Mouse (Mus musculus) hindbrain, embryonic 11.5 days (tissue): Measurements from ENCODE around the gene Abcg2. TPM values are rescaled to one million over a fixed set of nuclear protein-coding genes. Genes with fewer than 3 reads are reported as not detected.

ENCODE experiments used
- ATAC-seq: fragments of 200-750 bp; cut with Nextera tagmentation; 2 replicates; pipeline ENCODE4 v1.8.0; 2017; ENCODE audit warnings: mild to moderate bottlenecking, moderate TSS enrichment, moderate library complexity; ENCODE audit not compliant: low FRiP score
- DNase-seq: peaks from one replicate; pipeline ENCODE4 v3.0.0-alpha.2; 2015; ENCODE audit warnings: low spot score
- H3K27ac ChIP-seq: fragments of 300-500 bp; sonication (generic); 2 replicates; pipeline ENCODE4 v1.5.1; 2014; ENCODE audit warnings: mild to moderate bottlenecking, low read depth, low read length
- H3K27me3 ChIP-seq: fragments of 300-500 bp; sonication (generic); 2 replicates; pipeline ENCODE4 v1.6.1; 2014; ENCODE audit warnings: mild to moderate bottlenecking, low read length, moderate library complexity, mixed read lengths; ENCODE audit not compliant: control insufficient read depth, insufficient read depth
- H3K36me3 ChIP-seq: fragments of 300-500 bp; sonication (generic); 2 replicates; pipeline ENCODE4 v1.6.1; 2014; ENCODE audit warnings: mild to moderate bottlenecking, low read length, moderate library complexity, mixed read lengths; ENCODE audit not compliant: control insufficient read depth, insufficient read depth
- H3K4me1 ChIP-seq: fragments of 300-500 bp; sonication (generic); replicated peaks from 2 replicates; pipeline ENCODE4 v1.6.1; 2014; ENCODE audit warnings: low read length, mixed read lengths; ENCODE audit not compliant: control insufficient read depth, insufficient read depth
- H3K4me2 ChIP-seq: fragments of 300-500 bp; sonication (generic); replicated peaks from 2 replicates; pipeline ENCODE4 v1.6.1; 2014; ENCODE audit warnings: mild to moderate bottlenecking, low read depth, low read length
- H3K4me3 ChIP-seq: fragments of 300-500 bp; sonication (generic); 2 replicates; pipeline ENCODE4 v1.5.1; 2014; ENCODE audit warnings: low read depth, low read length
- H3K9ac ChIP-seq: fragments of 300-500 bp; sonication (generic); 2 replicates; pipeline ENCODE4 v1.6.1; 2014; ENCODE audit warnings: low read depth, low read length
- H3K9me3 ChIP-seq: fragments of 300-500 bp; sonication (generic); 2 replicates; pipeline ENCODE4 v1.6.1; 2016; ENCODE audit warnings: low read length; ENCODE audit not compliant: control insufficient read depth
- WGBS: fragments of 180-500 bp; shearing (Covaris S2); extraction: QIAGEN DNeasy Blood & Tissue Kit; methylation state at CpG from one replicate; pipeline ENCODE4 v1.1.7; 2014; 5-methylcytosine and 5-hydroxymethylcytosine counted together
- polyA plus RNA-seq: library from polyadenylated mRNA; unstranded; fragments of >200 nt; fragmentation: Nextera tagmentation; extraction: Ambion mirVana; gene quantifications from 2 replicates; pipeline ENCODE4 v1.2.1, GENCODE M21; 2014

Gene Abcg2
- polyA plus RNA-seq, 1 experiment from 2014 or later = 46.7 TPM

DNA sequence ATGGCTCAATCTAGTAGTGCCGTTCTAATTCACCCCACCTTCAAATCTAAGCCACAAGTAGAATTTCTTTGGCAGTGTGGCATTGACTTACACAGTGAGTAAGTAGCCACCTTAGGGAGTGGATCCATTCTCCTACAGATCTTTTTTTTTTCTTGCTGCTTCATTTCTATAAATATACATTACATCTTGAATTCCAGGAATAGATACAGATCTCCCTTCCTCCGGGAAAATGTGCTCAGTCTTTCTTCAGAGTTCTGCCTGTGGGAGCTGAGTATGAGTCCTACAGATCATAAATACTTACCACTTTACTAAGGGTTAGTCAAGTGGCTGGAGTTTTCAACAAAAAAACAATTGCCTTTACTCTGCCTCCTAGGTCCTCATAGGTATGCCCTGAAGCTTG lies 60.3 kb downstream of the Abcg2 start:
- H3K4me1 ChIP-seq = no peaks in the 10 kb centered on the region
- no peaks in the 10 kb centered on the region for H3K27me3 ChIP-seq
- no peaks in the 10 kb centered on the region for H3K9me3 ChIP-seq
- ATAC-seq = no peak
- no peak overlapping the region for H3K4me3 ChIP-seq
- H3K4me2 ChIP-seq = no peak overlapping the region
- H3K27ac ChIP-seq = no peak overlapping the region
- no peaks in the 10 kb centered on the region for H3K36me3 ChIP-seq
- WGBS = 73% methylated on average over 2 of the region's 2 CpGs
- H3K9ac ChIP-seq = no peak overlapping the region
- DNase-seq = no peak

DNA sequence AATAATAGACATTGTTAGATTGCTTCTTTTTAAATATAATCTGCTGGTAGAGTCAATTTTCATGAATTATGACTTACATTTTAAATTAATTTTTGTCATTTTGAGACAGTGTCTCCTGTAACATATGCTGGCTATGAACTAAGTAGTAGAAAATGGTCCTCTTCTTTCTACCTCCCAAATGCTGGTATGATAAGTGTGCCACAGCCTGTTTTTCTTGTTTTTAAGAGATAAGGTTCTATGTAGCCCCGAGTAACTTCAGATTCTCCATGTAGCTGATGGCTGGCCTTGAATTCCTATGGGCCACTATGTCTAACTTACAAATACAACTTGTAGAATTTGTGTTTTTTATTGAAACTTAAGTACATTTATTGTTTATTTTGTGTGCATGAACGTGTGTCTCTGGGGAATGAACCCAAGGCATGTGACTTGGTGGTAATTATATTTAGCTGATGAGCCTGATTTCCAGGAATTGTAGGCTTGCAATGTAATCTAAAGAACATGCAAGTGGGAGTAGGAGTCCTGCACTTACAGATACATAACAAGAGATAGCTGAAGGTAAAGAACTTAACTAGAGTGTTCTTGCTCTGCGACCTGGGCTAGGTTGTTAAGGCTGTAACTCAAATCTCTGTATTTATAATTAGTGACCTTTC lies 63.9 kb downstream of the Abcg2 start:
- WGBS = 88% methylated on average over 3 of the region's 3 CpGs
- no peak overlapping the region for H3K9ac ChIP-seq
- H3K4me2 ChIP-seq = no peak overlapping the region
- no peak overlapping the region for H3K4me3 ChIP-seq
- H3K4me1 ChIP-seq = no peaks in the 10 kb centered on the region
- no peaks in the 10 kb centered on the region for H3K36me3 ChIP-seq
- H3K9me3 ChIP-seq = no peaks in the 10 kb centered on the region
- H3K27ac ChIP-seq = no peak overlapping the region
- H3K27me3 ChIP-seq = no peaks in the 10 kb centered on the region
- DNase-seq (no peak), ATAC-seq (no peak)

DNA sequence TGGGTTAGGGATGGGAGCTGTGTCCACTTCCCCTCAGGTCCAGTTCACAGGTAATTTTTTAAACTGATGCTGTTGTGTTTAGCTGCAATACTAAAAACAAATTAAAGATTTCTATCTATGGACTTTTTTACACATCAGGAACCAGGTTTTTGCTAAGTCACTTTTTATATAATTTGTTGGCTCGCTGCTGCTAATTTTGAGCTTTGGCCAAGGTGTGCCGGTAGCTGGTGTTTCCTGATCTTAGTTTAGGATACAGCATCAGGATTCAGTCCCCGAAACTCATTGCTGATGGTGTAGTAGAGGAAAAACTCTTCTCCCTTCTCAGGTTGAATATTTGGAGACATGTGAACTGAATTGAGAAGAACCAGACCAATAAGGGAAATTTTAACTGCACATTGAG lies 65.8 kb downstream of the Abcg2 start:
- no peak overlapping the region for H3K9ac ChIP-seq
- no peak overlapping the region for H3K4me2 ChIP-seq
- H3K27ac ChIP-seq = no peak overlapping the region
- no peaks in the 10 kb centered on the region for H3K27me3 ChIP-seq
- ATAC-seq = no peak
- no peaks in the 10 kb centered on the region for H3K4me1 ChIP-seq
- no peaks in the 10 kb centered on the region for H3K9me3 ChIP-seq
- DNase-seq = no peak
- 90% methylated on average over 3 of the region's 3 CpGs for WGBS
- no peak overlapping the region for H3K4me3 ChIP-seq
- no peaks in the 10 kb centered on the region for H3K36me3 ChIP-seq

DNA sequence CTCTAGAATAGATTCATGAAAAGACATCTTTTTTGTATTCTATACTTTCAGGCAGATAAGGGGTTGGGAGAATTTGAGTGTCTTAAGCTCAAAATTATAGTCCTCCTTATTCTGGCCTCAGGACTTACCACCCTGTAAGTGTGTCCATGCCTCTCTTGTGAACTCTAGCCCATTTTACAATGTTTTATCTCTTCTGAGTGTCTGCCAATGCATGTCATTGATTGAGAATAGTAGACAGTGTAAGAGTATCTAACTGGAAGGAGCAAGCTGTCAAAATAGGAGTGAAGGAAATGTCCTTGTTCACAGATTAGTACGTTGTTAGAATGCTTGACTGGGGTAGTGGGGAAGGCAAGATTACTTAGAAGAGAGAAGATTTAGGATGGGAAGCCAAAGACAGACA lies 66.7 kb downstream of the Abcg2 start:
- DNase-seq (no peak), ATAC-seq (no peak)
- H3K4me3 ChIP-seq = no peak overlapping the region
- H3K9ac ChIP-seq = no peak overlapping the region
- no peaks in the 10 kb centered on the region for H3K27me3 ChIP-seq
- no peaks in the 10 kb centered on the region for H3K4me1 ChIP-seq
- no peaks in the 10 kb centered on the region for H3K9me3 ChIP-seq
- H3K4me2 ChIP-seq = no peak overlapping the region
- 82% methylated on average over 1 of the region's 1 CpGs for WGBS
- H3K27ac ChIP-seq = no peak overlapping the region
- no peaks in the 10 kb centered on the region for H3K36me3 ChIP-seq

DNA sequence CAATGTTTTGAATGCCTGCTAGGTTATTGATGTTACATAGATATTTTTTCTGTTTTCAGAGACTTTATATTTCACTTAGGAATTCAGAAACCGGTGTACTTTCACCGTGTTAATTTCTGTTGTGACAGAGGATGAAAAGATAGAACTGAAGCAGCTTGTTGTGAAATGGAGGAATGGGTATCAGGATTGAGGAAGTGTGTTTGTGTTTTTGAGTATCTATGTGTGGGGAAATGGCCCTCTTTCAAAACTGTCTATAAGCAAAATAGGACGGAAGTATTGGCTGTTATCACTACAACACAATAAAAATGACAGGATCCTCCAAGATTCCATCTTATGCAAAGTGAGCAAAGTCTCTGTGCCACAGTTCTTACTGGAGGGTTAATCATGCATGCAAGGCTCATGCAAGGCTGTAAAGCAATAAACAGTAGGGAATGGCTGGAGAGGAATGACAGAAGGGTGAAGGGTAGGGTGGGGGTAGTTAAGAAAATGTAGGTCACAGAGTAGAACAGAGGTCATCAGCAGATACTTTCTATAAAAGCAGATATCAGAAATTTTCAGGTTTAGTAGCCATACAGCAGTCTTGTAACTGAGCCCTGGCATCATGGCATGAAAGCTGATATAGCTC lies 76.7 kb downstream of the Abcg2 start:
- WGBS = 93% methylated on average over 3 of the region's 3 CpGs
- H3K27me3 ChIP-seq = no peaks in the 10 kb centered on the region
- no peak overlapping the region for H3K9ac ChIP-seq
- DNase-seq = no peak
- no peak overlapping the region for H3K27ac ChIP-seq
- H3K36me3 ChIP-seq = no peaks in the 10 kb centered on the region
- H3K9me3 ChIP-seq = no peaks in the 10 kb centered on the region
- no peaks in the 10 kb centered on the region for H3K4me1 ChIP-seq
- H3K4me2 ChIP-seq = no peak overlapping the region
- no peak overlapping the region for H3K4me3 ChIP-seq
- ATAC-seq = no peak

DNA sequence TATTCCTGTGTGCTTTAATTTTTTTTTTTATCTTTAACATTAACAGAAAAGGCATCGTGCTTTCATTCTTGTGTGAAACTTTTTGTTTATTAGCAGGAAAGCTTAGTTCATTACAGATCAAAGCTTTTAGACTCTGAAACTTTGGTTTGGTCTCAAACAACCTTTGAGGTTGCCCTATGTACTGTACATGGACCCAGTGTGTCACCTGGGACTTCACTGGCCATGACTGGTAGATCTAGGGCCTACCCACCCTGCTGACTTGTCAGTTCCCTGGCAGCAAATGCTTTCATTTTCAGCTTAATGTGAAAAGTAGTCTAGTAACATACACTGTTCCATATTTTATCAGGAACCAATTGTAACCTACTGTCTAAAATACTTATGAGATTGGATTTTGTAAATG lies 93.5 kb downstream of the Abcg2 start:
- Histone ChIP-seq H3K4me2 (no peak overlapping the region), H3K9me3 (no peaks in the 10 kb centered on the region), H3K36me3 (no peaks in the 10 kb centered on the region), H3K4me1 (no peaks in the 10 kb centered on the region), H3K9ac (no peak overlapping the region), H3K4me3 (no peak overlapping the region), H3K27ac (no peak overlapping the region), H3K27me3 (no peaks in the 10 kb centered on the region)
- ATAC-seq (no peak), DNase-seq (no peak)
- WGBS = 96% methylated on average over 1 of the region's 1 CpGs

DNA sequence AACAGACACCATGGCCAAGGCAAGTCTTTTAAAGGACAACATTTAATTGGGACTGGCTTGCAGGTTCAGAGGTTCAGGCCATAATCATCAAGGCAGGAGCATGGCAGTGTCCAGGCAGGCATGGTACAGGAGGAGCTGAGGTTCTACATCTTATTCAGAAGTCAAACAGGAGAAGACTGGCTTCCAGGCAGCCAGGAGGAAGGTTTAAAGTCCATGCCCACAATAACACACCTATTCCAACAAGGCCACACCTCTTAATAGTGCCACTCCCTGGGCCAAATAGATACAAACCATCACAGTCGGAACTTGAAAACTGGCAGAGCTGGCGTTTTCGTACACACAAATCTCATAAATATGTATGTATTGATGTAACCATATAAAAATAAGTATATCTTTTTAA lies 94.2 kb downstream of the Abcg2 start:
- H3K4me1 ChIP-seq = no peaks in the 10 kb centered on the region
- H3K27me3 ChIP-seq = no peaks in the 10 kb centered on the region
- WGBS = 92% methylated on average over 3 of the region's 3 CpGs
- no peaks in the 10 kb centered on the region for H3K9me3 ChIP-seq
- no peak overlapping the region for H3K4me2 ChIP-seq
- no peak overlapping the region for H3K4me3 ChIP-seq
- ATAC-seq = no peak
- H3K36me3 ChIP-seq = no peaks in the 10 kb centered on the region
- no peak for DNase-seq
- H3K9ac ChIP-seq = no peak overlapping the region
- no peak overlapping the region for H3K27ac ChIP-seq

DNA sequence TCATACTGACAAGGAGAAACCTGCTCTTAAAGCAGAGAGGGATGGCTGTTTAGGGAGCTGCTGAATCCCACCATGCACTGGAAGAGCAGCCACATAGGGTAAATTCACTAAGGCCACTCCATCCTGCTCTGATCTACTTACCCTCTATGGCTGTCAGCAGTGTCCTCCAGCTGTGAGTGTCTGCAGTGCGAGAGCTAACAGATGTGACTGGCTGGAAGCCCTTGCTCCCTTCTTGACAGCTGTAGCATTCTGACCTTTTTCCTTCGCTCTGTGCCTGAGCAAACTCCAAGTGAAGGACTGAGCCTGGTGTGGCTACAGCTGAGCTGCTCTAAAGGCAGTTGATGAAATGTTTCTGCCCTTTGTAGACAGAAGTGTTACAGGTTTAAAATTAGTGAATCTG lies 107.3 kb downstream of the Abcg2 start:
- H3K27me3 ChIP-seq = no peaks in the 10 kb centered on the region
- ATAC-seq (no peak), DNase-seq (no peak)
- H3K36me3 ChIP-seq = no peaks in the 10 kb centered on the region
- WGBS = 79% methylated on average over 2 of the region's 2 CpGs
- H3K27ac ChIP-seq = no peak overlapping the region
- H3K4me1 ChIP-seq = no peaks in the 10 kb centered on the region
- no peaks in the 10 kb centered on the region for H3K9me3 ChIP-seq
- no peak overlapping the region for H3K4me2 ChIP-seq
- no peak overlapping the region for H3K9ac ChIP-seq
- H3K4me3 ChIP-seq = no peak overlapping the region

DNA sequence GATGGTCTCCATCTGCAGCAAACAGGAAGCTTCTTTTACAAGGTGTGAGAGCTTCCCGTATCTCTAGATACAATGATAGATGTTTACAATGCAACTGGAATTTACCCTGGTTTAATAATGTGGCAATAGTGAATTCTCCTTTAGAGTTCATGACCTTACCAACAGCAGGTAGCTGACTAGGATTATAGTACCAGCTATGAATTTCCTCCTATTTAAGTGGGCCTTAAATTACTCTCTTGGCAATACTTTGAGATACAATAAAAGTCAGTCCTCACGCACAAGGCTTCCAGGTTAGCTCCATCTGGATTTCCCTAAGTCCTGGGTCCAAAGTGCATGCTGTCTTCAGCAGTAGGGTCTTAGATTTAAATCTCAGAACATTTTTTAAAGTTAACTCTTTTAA lies 109.9 kb downstream of the Abcg2 start:
- 97% methylated on average over 2 of the region's 2 CpGs for WGBS
- no peaks in the 10 kb centered on the region for H3K27me3 ChIP-seq
- no peak for ATAC-seq
- no peaks in the 10 kb centered on the region for H3K9me3 ChIP-seq
- no peak overlapping the region for H3K9ac ChIP-seq
- H3K4me2 ChIP-seq = no peak overlapping the region
- no peaks in the 10 kb centered on the region for H3K36me3 ChIP-seq
- no peak overlapping the region for H3K4me3 ChIP-seq
- no peak for DNase-seq
- H3K27ac ChIP-seq = no peak overlapping the region
- H3K4me1 ChIP-seq = no peaks in the 10 kb centered on the region
